Mouse (Mus musculus) testis, adult 2 months (tissue): ENCODE measurements around the gene Oprl1. TPM values are rescaled to one million over a fixed set of nuclear protein-coding genes. Genes with fewer than 3 reads are reported as not detected.

Experiments used
- H3K27ac ChIP-seq: fragments of 200-500 bp; 2 replicates; pipeline ENCODE4 v1.5.1; 2012; ENCODE audit warnings: low read depth, low read length; ENCODE audit not compliant: control insufficient read depth, insufficient read depth
- H3K27me3 ChIP-seq: fragments of 200-500 bp; 2 replicates; pipeline ENCODE4 v1.6.1; 2012; ENCODE audit warnings: mild to moderate bottlenecking, low read length, moderate library complexity; ENCODE audit not compliant: control insufficient read depth, insufficient read depth
- H3K36me3 ChIP-seq: fragments of 200-500 bp; 2 replicates; pipeline ENCODE4 v1.6.1; 2012; ENCODE audit warnings: mild to moderate bottlenecking, low read length; ENCODE audit not compliant: control insufficient read depth, insufficient read depth
- H3K4me1 ChIP-seq: fragments of 200-500 bp; 2 replicates; pipeline ENCODE4 v1.6.1; 2012; ENCODE audit warnings: low read length; ENCODE audit not compliant: control insufficient read depth, insufficient read depth
- H3K4me3 ChIP-seq: fragments of 200-500 bp; 2 replicates; pipeline ENCODE4 v1.5.1; 2012; ENCODE audit warnings: low read depth, mild to moderate bottlenecking, low read length, moderate library complexity, mixed read lengths; ENCODE audit not compliant: control insufficient read depth
- CTCF ChIP-seq: fragments of 200-500 bp; IDR thresholded peaks from 2 replicates; pipeline ENCODE4 v1.5.1; 2012; ENCODE audit warnings: low read depth, mild to moderate bottlenecking, inconsistent platforms, low read length, moderate library complexity; ENCODE audit not compliant: control insufficient read depth, insufficient read depth, insufficient replicate concordance
- POLR2A ChIP-seq: fragments of 200-500 bp; IDR thresholded peaks from 2 replicates; pipeline ENCODE4 v1.6.1; 2012; ENCODE audit warnings: low read depth, mild to moderate bottlenecking, inconsistent platforms, low read length, moderate library complexity; ENCODE audit not compliant: control insufficient read depth
- polyA plus RNA-seq: library from polyadenylated mRNA; depleted of rRNA; stranded (reverse); fragments of >200 nt; gene quantifications from 2 replicates; pipeline ENCODE4 v1.2.3, GENCODE M21; 2012

Oprl1 gene
- polyA plus RNA-seq, 1 experiment: 5.9 TPM

DNA sequence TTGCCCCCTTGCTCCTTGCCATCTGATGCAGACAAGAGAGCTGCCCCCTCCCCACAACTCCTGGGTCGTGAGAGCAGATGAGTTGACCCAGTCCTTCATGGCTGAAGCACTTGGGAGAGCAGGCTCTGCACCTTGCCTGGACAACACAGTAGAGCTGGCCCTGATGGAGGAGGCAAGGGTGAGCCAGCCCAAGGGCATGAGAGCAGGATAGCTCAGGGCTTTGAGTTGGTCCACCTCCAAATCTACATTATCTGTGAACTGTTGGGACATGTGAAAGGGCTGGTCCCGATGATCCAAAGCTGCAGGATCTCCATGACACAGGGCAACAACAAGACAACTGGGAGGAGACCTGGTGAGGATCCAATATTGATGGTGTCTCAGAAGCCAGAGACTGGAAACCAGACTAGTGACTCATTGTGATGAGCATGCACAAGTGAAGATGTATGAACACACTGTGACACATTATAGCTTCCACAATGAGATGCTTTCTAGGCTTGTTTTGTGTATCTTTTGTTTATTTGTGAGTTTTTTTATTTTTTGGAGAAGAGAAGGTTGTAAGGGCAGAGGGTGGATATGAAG lies 43.4 kb downstream of the Oprl1 start:
- H3K36me3 ChIP-seq: no peaks in the 10 kb centered on the region
- H3K27ac ChIP-seq: no peak overlapping the region
- no peaks in the 10 kb centered on the region for H3K27me3 ChIP-seq
- no peak overlapping the region for H3K4me3 ChIP-seq
- no peaks in the 10 kb centered on the region for H3K4me1 ChIP-seq
- no peak for TF ChIP-seq CTCF
- TF ChIP-seq POLR2A: no peak

DNA sequence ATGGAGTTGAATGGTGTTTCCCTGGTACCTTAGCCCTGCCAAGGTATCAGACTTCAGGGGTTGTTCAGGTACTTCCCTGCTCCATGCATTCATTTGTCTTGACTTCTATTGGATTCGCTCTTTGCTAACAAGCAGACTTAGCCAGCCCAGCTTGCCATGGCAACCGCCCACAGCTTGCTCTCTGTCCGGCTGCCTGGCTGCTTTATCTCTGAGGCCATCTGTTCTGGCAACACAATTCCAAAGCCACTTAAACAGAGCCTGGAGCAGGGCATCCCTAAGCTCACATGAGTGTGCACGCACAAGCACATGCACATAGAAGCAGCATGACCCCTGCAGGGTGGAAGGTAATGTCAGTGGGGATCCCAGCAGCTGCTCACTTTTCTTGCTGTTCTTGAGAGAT lies 44.2 kb downstream of the Oprl1 start:
- no peaks in the 10 kb centered on the region for H3K36me3 ChIP-seq
- no peaks in the 10 kb centered on the region for H3K4me1 ChIP-seq
- H3K4me3 ChIP-seq: no peak overlapping the region
- H3K27me3 ChIP-seq: no peaks in the 10 kb centered on the region
- TF ChIP-seq CTCF: no peak
- no peak for TF ChIP-seq POLR2A
- H3K27ac ChIP-seq: no peak overlapping the region

DNA sequence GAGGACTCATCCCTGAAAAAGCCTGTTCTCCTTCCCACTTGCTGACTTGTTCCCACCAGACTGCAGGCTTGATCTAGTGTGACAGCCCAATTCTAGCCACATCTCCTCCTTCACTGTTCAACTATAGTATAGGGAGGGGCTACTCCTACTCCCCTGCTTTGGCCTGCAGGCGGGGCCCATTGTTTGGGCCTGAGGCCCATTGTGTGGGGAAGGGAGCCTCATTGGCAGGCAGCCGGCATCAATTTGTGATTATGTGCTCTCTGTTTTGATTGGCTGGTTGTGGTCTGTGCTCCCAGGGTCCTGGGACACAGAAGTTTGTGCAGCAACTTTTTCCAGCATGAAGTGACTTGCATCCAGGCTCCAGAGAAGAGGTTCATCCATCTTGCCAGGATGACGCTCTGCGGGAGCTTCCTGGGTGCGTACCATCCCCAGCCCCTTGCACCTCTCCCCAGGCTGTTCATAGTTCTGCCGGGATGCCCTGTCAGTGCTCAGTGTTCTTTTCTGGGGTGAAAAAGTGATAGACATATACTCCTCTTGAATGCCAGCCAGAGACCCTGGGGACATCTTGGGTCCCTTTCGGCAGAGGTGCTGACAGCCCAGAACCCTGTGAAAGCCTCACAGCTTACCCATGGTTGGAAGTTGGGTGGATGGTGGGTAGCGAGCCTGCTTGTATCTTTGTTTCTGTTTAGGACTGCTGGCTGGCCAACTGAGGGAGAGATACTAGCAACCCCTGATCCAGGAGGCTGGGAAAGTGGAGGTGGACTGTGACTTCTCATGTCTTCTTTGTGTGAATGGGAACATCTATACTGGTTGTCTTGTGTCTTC lies 48.4 kb downstream of the Oprl1 start, which contains the start of gene Myt1:
Gene Myt1, plus strand, starts transcription at position 327 of the 825 bp plus-strand sequence.
- no peak within 1 kb of the TSS for H3K4me3 ChIP-seq
- TF ChIP-seq CTCF (no peak), POLR2A (no peak)
- H3K4me1 ChIP-seq: no peaks in the 10 kb centered on the region
- H3K27me3 ChIP-seq: no peaks in the 10 kb centered on the region
- no peaks in the 10 kb centered on the region for H3K36me3 ChIP-seq
- no peak within 1 kb of the TSS for H3K27ac ChIP-seq

DNA sequence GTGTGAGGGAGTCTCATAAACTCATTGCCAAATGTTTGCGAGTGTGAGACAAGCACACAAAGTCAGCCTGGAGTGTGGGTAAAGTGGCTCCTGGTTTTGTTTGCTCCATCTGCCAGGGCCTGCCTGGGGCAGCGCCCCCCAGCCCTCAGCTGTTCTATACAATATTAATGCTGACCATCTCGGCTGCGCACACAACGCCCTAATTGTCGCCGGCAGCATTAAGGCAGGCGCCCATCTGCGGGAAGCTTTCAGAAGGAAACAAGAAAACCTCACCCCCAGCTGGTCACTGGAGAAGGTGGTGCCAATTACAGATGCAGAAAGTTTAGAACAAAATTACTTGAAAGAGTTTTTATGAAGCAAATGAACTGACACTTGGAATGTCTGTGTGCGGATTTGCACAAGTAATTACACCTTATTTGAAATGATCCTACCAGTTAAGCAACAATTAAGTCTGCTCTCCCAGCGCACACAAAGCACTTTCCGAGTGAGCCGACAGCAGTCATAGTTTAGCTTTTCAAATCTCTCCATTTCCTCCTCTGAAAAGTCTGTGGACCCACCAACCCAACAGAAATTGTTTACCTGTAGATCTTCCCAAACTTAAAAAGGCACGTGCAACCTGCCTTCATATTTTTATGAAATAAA lies 49.2 kb downstream of the Oprl1 start:
- Histone ChIP-seq H3K27me3 (no peaks in the 10 kb centered on the region), H3K27ac (no peak overlapping the region), H3K4me3 (no peak overlapping the region), H3K36me3 (no peaks in the 10 kb centered on the region), H3K4me1 (no peaks in the 10 kb centered on the region)
- TF ChIP-seq POLR2A: no peak
- TF ChIP-seq CTCF: no peak

DNA sequence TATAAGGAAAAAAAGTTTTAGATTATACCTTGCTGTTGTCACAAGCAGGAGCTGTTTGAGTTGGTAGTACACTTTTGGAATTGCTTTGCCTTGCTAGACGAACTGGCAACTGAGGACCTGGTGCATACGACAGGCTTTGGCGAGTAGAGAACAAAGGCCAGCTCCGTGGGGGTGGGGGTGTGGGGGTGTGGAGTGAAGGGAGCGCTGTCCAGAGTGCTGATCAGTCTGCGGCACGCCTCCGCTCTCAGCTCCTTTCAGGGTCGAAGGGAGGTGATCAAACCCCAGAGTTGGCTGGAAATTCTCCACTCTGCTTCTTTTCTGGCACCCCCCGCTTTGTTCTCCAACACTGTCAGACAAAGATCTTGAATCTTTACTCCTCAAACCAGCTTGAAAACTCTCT lies 49.8 kb downstream of the Oprl1 start:
- Histone ChIP-seq H3K4me1 (no peaks in the 10 kb centered on the region), H3K27me3 (no peaks in the 10 kb centered on the region), H3K4me3 (no peak overlapping the region), H3K27ac (no peak overlapping the region), H3K36me3 (no peaks in the 10 kb centered on the region)
- TF ChIP-seq POLR2A (no peak), CTCF (no peak)

DNA sequence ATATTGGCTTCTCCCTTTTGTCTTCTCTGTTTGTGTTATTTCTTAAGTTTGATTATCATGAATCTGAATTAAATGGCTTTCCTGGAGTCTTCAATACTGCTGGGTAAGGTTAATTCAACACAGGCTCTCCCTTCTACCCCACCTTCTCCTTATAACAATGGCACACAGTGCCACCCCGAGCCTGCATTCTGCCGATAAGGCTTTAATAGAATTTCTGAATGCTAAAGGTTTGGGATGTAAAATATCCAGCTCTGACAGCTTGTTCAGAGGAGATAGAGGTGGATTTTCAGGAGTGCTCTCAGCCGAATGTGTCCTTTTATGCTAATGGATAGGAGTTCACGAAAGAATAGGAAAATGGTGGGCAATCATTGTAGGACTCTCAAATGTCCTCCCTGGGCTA lies 50.4 kb downstream of the Oprl1 start:
- H3K4me1 ChIP-seq: no peaks in the 10 kb centered on the region
- no peaks in the 10 kb centered on the region for H3K27me3 ChIP-seq
- H3K27ac ChIP-seq: no peak overlapping the region
- no peak overlapping the region for H3K4me3 ChIP-seq
- no peaks in the 10 kb centered on the region for H3K36me3 ChIP-seq
- no peak for TF ChIP-seq CTCF
- TF ChIP-seq POLR2A: no peak
